Mouse (Mus musculus) c-Kit-positive CD71-negative TER-119-negative erythroid progenitor cells, embryonic 14.5 days (primary cell): Measurements from ENCODE around the gene Patj.

Experiments used
- DNase-seq: peaks from one replicate; pipeline ENCODE4 v3.0.0-alpha.2; 2013; ENCODE audit warnings: low read depth

Gene Patj

GRCm38 (mm10) chr4:98511296-98511695 is 115.7 kb downstream of the Patj start:
- no peak for DNase-seq

- DNase-seq = no peak
Measured at GRCm38 (mm10) chr4:98511964-98512743, 116.6 kb downstream of the Patj start.

DNA sequence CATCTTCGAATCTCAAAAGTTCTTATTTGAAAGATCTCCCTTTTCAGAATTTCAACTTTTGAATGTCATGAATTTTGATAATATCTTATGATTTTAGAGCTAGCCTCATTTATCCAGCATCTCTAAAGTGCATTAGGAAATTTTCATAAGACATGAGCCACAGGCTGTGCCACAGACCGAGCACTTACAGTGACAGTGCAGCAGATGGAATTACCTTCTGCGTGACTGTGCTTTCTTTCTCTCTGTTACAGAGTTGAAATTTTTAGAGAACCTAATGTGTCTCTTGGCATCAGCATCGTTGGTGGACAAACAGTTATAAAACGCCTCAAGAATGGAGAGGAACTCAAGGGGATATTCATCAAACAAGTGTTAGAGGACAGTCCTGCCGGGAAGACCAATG is 124.9 kb downstream of the Patj start:
- no peak for DNase-seq

DNA sequence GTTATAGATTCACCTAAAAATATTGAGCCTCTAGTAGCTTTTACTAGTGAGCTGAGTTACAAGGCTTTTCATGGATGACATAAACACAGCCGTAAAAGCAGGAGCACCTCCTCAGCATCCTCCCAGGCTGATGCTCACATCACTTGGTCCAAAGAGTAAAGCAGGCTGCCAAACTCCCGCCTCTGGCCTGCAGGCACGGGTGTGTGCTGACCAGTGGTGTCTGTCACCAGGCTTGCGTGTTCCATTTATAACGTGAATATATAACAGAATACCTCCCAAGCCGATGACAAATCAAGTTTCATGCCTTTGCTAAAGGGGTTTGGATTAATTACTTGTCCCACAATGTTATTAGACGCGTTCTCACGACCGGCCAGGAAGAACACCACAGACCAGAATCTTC is 128.9 kb downstream of the Patj start:
- no peak for DNase-seq

- no peak for DNase-seq
Measured at GRCm38 (mm10) chr4:98535446-98535845, 139.9 kb downstream of the Patj start.

DNA sequence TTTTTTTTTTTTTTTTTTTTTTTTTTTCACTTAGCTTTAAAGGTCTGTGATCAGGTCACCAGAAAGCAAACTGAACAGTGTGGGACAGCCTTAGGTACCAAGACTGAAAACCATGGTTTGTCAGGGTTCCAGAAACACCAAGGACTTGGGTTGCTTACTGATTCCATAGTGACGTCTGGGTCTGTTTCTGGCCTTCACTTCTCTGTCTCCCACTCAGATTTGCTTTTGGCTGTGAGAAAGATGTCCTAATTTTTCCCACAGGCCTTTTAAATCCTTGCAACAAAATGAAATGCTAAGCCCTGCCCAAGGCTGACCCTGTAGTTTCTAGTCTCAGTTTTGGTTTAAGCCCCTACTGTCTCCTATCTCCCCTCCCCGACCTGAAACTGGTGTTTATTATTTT is 146.0 kb downstream of the Patj start:
- DNase-seq = no peak

GRCm38 (mm10) chr4:98543001-98543400 is 147.4 kb downstream of the Patj start:
- no peak for DNase-seq

DNA sequence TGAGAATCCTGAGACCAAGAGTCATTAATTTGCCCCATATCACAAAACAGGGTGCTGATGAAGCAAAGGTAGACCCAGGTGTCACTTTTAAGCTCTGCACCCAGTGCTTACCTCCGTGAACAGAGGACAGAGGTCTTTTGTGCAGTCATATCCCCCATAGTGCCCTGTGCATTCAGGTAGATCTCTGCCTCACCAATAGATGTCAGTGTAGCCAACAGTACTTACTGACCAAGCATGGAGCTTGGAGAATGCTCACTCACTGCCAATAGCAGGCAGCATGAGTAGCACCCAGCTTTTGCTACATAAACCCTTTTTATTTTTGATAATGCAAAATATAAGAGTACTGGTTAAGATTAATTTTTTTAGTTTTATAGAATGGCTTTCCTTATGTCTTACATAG is 149.8 kb downstream of the Patj start:
- no peak for DNase-seq

- no peak for DNase-seq
Measured at GRCm38 (mm10) chr4:98546456-98547176, 151.0 kb downstream of the Patj start.

DNA sequence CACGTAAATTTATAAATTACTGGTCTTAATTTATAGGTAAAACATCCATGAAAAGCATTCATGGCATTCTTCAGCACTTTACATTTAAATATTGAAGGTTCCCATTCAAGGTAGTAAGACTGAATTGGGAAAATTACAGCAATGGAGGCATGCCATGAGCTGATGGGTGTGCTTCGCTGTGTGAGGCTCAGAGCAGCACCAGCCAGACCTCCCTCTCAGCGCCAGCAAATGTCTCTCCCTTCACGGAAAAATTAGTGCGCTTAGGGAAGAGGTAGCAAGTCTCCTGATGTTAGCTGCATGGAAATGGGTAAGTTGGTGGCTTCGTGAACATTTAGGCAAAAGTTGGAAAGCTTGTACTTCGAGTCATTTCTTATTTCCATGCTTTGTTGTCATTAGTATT is 153.9 kb downstream of the Patj start:
- no peak for DNase-seq

DNA sequence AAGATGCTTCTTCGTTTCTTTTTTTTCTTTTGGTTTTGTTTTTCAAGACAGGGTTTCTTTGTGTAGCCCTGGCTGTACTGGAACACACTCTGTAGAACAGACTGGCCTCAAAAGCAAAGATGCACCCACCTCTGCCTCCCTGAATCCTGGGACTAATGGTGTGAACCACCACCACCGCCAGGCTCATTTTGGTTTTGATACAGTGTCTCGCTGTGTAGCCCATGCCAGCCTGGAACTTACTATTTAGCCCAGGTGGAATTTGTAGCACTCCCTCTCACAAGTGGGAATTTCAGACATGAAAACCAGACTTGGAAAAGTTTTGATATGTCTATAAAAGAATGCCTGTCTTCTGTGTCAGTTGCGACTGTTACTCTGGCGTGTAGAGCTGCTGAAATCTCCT is 154.5 kb downstream of the Patj start:
- no peak for DNase-seq

GRCm38 (mm10) chr4:98555666-98556065 is 160.1 kb downstream of the Patj start:
- no peak for DNase-seq

- DNase-seq = no peak
Measured at GRCm38 (mm10) chr4:98556449-98556848, 160.9 kb downstream of the Patj start.

DNA sequence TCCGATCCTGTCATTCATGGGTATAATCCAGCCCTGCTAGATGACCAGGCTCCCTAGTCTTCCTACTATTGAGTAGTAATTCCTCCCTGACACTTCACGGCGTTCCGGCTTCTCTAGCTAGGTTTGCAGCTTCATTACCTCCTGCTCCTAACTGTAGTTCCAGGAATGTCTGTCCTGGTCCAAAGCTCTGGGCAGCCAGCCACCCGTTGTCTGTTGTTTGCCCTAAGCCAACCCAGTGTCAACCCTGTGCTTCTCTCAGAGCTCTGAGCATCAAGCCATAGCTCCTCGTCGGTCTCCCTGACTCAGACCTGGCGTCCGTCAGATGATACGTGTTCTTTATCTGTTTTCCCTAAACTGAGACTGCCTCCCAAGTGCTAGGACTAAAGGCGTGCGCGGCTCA is 161.6 kb downstream of the Patj start:
- DNase-seq = no peak

GRCm38 (mm10) chr4:98560196-98560830 is 164.7 kb downstream of the Patj start:
- no peak for DNase-seq

GRCm38 (mm10) chr4:98563082-98563481 is 167.5 kb downstream of the Patj start:
- DNase-seq = no peak

DNA sequence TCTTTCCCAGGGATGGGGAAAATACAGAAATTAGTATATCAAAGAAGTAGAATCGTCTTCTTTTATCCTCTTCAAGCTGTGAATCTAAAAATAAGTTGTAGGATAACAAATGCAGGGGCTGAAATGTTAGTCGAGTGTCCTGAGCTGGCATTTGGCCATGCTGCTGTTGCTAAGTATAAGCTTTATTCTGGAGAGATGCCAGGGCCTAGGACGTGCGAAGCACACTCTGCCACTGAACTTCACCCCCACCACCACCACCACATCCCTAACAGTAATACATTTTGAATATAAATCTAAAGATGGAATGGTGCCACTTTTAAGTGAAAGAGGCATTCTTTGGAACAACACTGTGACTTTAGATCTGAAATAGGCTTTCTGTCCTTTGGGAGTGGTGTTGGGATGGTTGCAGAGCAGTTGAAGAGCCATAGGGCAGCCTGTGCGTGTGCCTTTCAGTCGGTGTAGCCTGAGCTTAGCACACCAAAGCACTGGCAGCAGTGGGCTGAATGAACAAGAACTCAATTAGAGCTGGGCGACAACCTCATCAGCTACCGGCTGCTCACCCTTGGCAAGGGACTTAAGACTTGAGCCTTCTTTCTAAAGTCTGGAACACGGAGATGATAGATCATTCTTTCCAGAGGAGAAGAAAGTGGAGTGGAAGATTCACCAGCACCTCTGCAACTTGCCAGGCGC is 168.1 kb downstream of the Patj start:
- no peak for DNase-seq

DNA sequence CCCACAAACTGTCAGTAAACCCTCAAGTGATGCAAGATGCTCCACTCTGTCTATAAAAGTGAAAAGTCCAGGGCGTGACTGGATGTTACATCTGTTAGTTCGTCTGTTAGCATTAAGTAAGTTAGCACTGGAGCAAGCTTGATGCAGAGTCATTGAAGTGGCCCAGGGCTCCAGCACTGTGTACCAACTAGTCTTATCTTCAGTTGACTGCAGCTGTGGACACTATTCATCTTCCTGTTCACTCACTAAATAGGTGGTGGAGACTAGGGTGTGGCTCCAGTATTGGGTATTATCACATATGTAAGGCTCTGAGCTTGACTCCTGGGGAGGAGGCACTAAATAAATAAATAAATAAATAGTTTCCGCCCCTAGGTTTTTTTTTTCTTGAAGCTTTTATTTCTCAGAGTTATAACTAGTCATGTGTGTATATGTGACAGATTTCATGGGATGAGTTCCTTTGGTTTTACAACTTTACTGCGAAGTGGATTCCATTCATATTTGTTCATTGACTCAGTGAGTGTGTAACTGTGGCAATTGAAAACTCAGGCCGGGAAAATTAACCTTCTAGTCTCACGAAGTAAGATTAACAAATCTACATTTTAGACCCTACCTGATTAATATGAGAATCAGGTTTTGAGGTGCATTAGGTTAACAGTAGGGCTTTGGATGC is 168.7 kb downstream of the Patj start:
- no peak for DNase-seq

DNA sequence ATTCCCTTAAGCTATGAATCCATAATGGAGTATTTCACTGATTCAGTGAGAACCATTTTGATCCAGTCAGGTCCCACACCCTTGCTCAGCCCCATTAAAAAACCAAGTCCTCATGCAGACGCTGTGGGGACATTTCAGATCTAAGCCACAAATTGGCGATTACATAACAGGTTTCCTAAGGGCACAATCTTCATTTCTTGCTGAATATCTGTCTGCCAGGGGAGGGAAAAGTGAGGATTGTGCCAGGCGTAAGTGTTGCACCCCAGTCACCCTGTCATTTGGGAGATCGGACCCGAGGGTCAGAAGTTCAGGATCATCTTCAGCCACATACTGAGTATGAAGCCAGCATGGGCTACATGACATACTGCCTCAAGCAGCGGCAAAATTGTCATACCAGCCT is 171.2 kb downstream of the Patj start:
- no peak for DNase-seq

DNA sequence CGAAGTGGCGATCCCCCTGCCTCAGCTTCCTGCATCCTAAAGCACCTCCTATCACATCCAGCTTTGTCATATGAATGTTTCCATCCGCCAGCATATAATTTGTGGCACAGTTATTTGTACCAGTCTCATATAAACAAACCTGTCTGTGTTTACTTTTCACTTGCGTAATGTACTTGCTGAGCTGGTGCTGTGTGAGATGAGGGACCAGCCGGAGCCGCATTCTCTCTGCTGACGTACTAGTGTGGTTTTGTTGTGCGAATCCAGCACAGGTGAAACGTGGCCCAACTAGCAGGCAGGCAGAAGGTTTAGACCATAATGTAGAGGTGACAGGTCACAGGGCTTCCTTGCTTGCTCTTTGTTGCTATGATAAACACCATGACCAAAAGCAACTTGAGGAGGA is 171.9 kb downstream of the Patj start:
- no peak for DNase-seq

- no peak for DNase-seq
Measured at GRCm38 (mm10) chr4:98569904-98570303, 174.3 kb downstream of the Patj start.

DNA sequence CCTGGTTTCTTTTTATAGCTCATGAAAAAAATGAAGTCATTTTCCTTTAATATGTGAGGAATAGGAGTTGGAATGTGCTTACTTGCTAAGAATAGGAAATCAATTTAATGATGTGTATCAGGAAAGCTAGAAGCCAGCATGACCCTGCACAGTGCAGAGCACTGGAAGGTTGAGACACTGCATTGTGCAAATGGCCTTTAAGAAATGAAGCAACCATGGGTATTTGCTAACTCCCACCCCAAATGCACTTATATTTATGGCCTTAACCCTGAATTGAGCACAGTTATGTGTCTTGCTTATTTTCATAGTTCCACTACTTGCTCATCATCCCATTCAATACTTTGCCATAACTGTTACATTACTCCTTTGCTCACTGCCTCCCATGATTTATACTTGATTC is 181.7 kb downstream of the Patj start:
- DNase-seq = no peak
